ENCODE assay signal across 15 mouse cellular contexts in the genomic region with DNA sequence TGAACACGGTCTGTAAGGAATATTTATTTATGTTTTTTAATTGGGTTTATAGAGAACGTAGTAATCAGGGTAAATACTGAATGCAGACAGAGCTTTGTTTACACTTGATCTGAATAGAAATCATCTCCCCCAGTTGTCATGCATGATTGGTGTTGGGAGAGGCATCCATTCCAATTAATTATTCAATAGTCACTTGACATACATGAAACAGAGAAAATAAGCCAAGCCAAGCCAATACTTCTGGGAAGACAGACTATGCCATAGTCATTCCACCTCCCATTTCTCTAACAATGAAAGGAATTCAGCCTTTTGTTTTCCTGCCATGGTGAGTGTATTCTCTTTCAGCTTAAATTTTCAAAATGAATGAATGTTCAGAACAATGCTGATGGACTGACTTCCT. TPM values are rescaled to one million over a fixed set of nuclear protein-coding genes. Genes with fewer than 3 reads are reported as not detected.
DNase-seq lines count a peak whose midpoint lies in the region; ATAC-seq and TF ChIP-seq lines count a peak whose summit lies in the region.
"Had no signal": no experiment of that assay in that cellular context is flagged by ENCODE, and none has a peak within 500 bp of the region (broad histone marks: within the 10 kb centered on the region; RNA-seq: fewer than 3 reads in every experiment).

No protein-coding gene starts in this region.

- peaks cover 17% of the 10 kb centered on the region for H3K36me3 ChIP-seq in forebrain, postnatal 0 days (ENCODE audit: insufficient read depth)
- H3K36me3 ChIP-seq in midbrain, embryonic 13.5 days: peaks cover 23% of the 10 kb centered on the region
- H3K36me3 ChIP-seq in intestine, postnatal 0 days (ENCODE audit: control insufficient read depth, insufficient read depth): no peaks in the 10 kb centered on the region
- no peaks in the 10 kb centered on the region for H3K36me3 ChIP-seq in heart, embryonic 11.5 days (ENCODE audit: control insufficient read depth, insufficient read depth, low read length)
- H3K36me3 ChIP-seq: G1E; intestine, embryonic 15.5 days had no signal

- ATAC-seq in forebrain, postnatal 0 days: no peak
- ATAC-seq in midbrain, embryonic 13.5 days: 0 out of 2 replicates have a peak, but pooled peaks have one; percentile 38
- no peak for ATAC-seq in intestine, postnatal 0 days
- no peak for ATAC-seq in heart, embryonic 11.5 days (replicated peaks; ENCODE audit: insufficient number of reproducible peaks, low FRiP score, low TSS enrichment)
- ATAC-seq: intestine, embryonic 15.5 days had no signal

- peaks cover 10% of the 10 kb centered on the region for H3K4me1 ChIP-seq in forebrain, postnatal 0 days (ENCODE audit: insufficient read depth)
- H3K4me1 ChIP-seq in midbrain, embryonic 13.5 days (replicated peaks): peaks cover 20% of the 10 kb centered on the region
- H3K4me1 ChIP-seq in intestine, postnatal 0 days (replicated peaks; ENCODE audit: control insufficient read depth, insufficient read depth, low read length): no peaks in the 10 kb centered on the region
- H3K4me1 ChIP-seq in heart, embryonic 11.5 days (ENCODE audit: control insufficient read depth, insufficient read depth, low read length): no peaks in the 10 kb centered on the region
- H3K4me1 ChIP-seq: intestine, embryonic 15.5 days had no signal

- no peak for TF ChIP-seq CTCF in layer of hippocampus, adult 2 months (conservative IDR thresholded peaks at IDR 0.05)
- TF ChIP-seq CTCF in forebrain, postnatal 0 days (IDR thresholded peaks at IDR 0.05; ENCODE audit: low read depth): no peak
- TF ChIP-seq CTCF in intestine, postnatal 0 days (IDR thresholded peaks at IDR 0.05; ENCODE audit: low read depth): no peak

- WGBS in forebrain, postnatal 0 days: 34% methylated on average over 2 of the region's 2 CpGs
- 67% methylated on average over 2 of the region's 2 CpGs for WGBS in midbrain, embryonic 13.5 days
- WGBS in intestine, postnatal 0 days: 62% methylated on average over 2 of the region's 2 CpGs
- 80% methylated on average over 2 of the region's 2 CpGs for WGBS in heart, embryonic 11.5 days (ENCODE audit: insufficient replicate concordance)

- peak overlapping the region; percentile 76 for H3K27ac ChIP-seq in layer of hippocampus, adult 2 months
- no peak overlapping the region for H3K27ac ChIP-seq in forebrain, postnatal 0 days (ENCODE audit: low read depth, low read length)
- peak overlapping the region; percentile 44; the same call in 1 of the 2 replicates for H3K27ac ChIP-seq in midbrain, embryonic 13.5 days
- no peak overlapping the region for H3K27ac ChIP-seq in intestine, postnatal 0 days (ENCODE audit: low read depth, low read length)
- no peak overlapping the region for H3K27ac ChIP-seq in heart, embryonic 11.5 days (ENCODE audit: low read depth, low read length)
- H3K27ac ChIP-seq: intestine, embryonic 15.5 days had no signal

- H3K4me3 ChIP-seq in layer of hippocampus, adult 2 months: peak overlapping the region; percentile 45
- H3K4me3 ChIP-seq in forebrain, postnatal 0 days (ENCODE audit: low read depth, low read length): peak overlapping the region; percentile 7; the same call in 1 of the 2 replicates
- H3K4me3 ChIP-seq in midbrain, embryonic 13.5 days (replicated peaks): peak overlapping the region; percentile 24
- no peak overlapping the region for H3K4me3 ChIP-seq in intestine, postnatal 0 days (ENCODE audit: low read depth, low read length)
- H3K4me3 ChIP-seq in heart, embryonic 11.5 days (ENCODE audit: low read depth, low read length): no peak overlapping the region
- H3K4me3 ChIP-seq: intestine, embryonic 15.5 days; myocyte had no signal

- H3K9me3 ChIP-seq in forebrain, postnatal 0 days (ENCODE audit: low read length): no peaks in the 10 kb centered on the region
- peaks cover 13% of the 10 kb centered on the region for H3K9me3 ChIP-seq in midbrain, embryonic 13.5 days
- H3K9me3 ChIP-seq in intestine, postnatal 0 days (ENCODE audit: control insufficient read depth): 0 out of 2 replicates have a peak, but pooled peaks cover 4% of the 10 kb centered on the region
- H3K9me3 ChIP-seq in heart, embryonic 11.5 days (replicated peaks; ENCODE audit: control insufficient read depth, low read length): peaks cover 9% of the 10 kb centered on the region

- no peaks in the 10 kb centered on the region for H3K27me3 ChIP-seq in forebrain, postnatal 0 days (ENCODE audit: insufficient read depth, low read length)
- H3K27me3 ChIP-seq in midbrain, embryonic 13.5 days: no peaks in the 10 kb centered on the region
- H3K27me3 ChIP-seq in intestine, postnatal 0 days (replicated peaks; ENCODE audit: control insufficient read depth, insufficient read depth, low read length): no peaks in the 10 kb centered on the region
- H3K27me3 ChIP-seq in heart, embryonic 11.5 days (ENCODE audit: control insufficient read depth, insufficient read depth, low read length): peaks cover 16% of the 10 kb centered on the region
- H3K27me3 ChIP-seq: intestine, embryonic 15.5 days had no signal

- DNase-seq in layer of hippocampus, adult 2 months (ENCODE audit: low spot score in 2 of 2): no peak
- DNase-seq in layer of hippocampus, adult 18-20 months (ENCODE audit: low spot score in 2 of 2): no peak
- DNase-seq in forebrain, postnatal 0 days: no peak
- DNase-seq in retina, postnatal 1 day: peak; percentile 70
- DNase-seq: adrenal gland, postnatal 25 days; cerebellum, postnatal 14 days; kidney, postnatal 14 days; lung, embryonic 14.5 days; right cerebral cortex, postnatal 4 days had no signal

- H3K4me2 ChIP-seq in forebrain, postnatal 0 days (ENCODE audit: low read depth): peak overlapping the region; percentile 37
- peak overlapping the region; percentile 38 for H3K4me2 ChIP-seq in midbrain, embryonic 13.5 days (replicated peaks)
- no peak overlapping the region for H3K4me2 ChIP-seq in intestine, postnatal 0 days (replicated peaks; ENCODE audit: low read depth)
- H3K4me2 ChIP-seq in heart, embryonic 11.5 days: no peak overlapping the region
- H3K4me2 ChIP-seq: intestine, embryonic 15.5 days; lung, embryonic 14.5 days had no signal

- H3K9ac ChIP-seq in forebrain, postnatal 0 days: no peak overlapping the region; the same call in 1 of the 2 replicates
- H3K9ac ChIP-seq in midbrain, embryonic 13.5 days (replicated peaks): 0 out of 2 replicates have a peak overlapping the region, but pooled peaks have one; percentile 7
- no peak overlapping the region for H3K9ac ChIP-seq in intestine, postnatal 0 days (ENCODE audit: low read depth, low read length)
- no peak overlapping the region for H3K9ac ChIP-seq in heart, embryonic 11.5 days (ENCODE audit: low read depth, low read length)
- H3K9ac ChIP-seq: intestine, embryonic 15.5 days; lung, embryonic 14.5 days had no signal

RNA-seq across cellular contexts. Expression of gene Nrxn1, which starts 7.5 kb away (rescaled TPM):
- total RNA-seq in layer of hippocampus, adult 2 months (2021): 100 to 1,000 TPM; 450 to 453 TPM
- total RNA-seq in layer of hippocampus, adult 18-20 months (2021): 100 to 1,000 TPM; 412 to 435 TPM
- 348 and 376 TPM in 2 replicates for total RNA-seq in forebrain, postnatal 0 days (2014; rRNA removed)
- polyA plus RNA-seq in forebrain, postnatal 0 days (2015; fragmentation: Nextera tagmentation; extraction: Ambion mirVana): 99.8 and 242 TPM in 2 replicates
- 109 and 122 TPM in 2 replicates for polyA plus RNA-seq in midbrain, embryonic 13.5 days (2015; fragmentation: Nextera tagmentation; extraction: Ambion mirVana)
- 0.99 and 1.2 TPM in 2 replicates for polyA plus RNA-seq in intestine, postnatal 0 days (2015; fragmentation: Nextera tagmentation; extraction: Ambion mirVana)
- polyA plus RNA-seq in heart, embryonic 11.5 days (2014; fragmentation: Nextera tagmentation; extraction: Ambion mirVana): 1.5 and 2.1 TPM in 2 replicates
- polyA plus RNA-seq: G1E had no signal

Comparison
In these comparisons a context has a peak if more than half of its experiments do, and no peak if none do; other contexts are left out.
1. H3K27ac ChIP-seq: peak in layer of hippocampus, adult 2 months (single experiment) and midbrain, embryonic 13.5 days (single experiment); none in forebrain, postnatal 0 days (single experiment), intestine, postnatal 0 days (single experiment) and heart, embryonic 11.5 days (single experiment).
2. H3K4me3 ChIP-seq: peak in layer of hippocampus, adult 2 months (single experiment), forebrain, postnatal 0 days (single experiment) and midbrain, embryonic 13.5 days (single experiment); none in intestine, postnatal 0 days (single experiment) and heart, embryonic 11.5 days (single experiment).
3. H3K4me2 ChIP-seq: peak in forebrain, postnatal 0 days (single experiment) and midbrain, embryonic 13.5 days (single experiment); none in intestine, postnatal 0 days (single experiment) and heart, embryonic 11.5 days (single experiment).
4. RNA of gene Nrxn1, which starts 7.5 kb away (polyA plus RNA-seq): 99.8 to 242 TPM in forebrain, postnatal 0 days and 109 to 122 TPM in midbrain, embryonic 13.5 days; 1.5 to 2.1 TPM in heart, embryonic 11.5 days and 0.99 to 1.2 TPM in intestine, postnatal 0 days; every median in the first group is over 10 times any median in the second.